Mouse (Mus musculus) limb, embryonic 14.5 days (tissue): Measurements from ENCODE around the gene 5730522E02Rik. TPM values are rescaled to one million over a fixed set of nuclear protein-coding genes. Genes with fewer than 3 reads are reported as not detected.

Source experiments
- ATAC-seq: fragments of 200-750 bp; cut with Nextera tagmentation; 2 replicates; pipeline ENCODE4 v1.8.0; 2017; ENCODE audit warnings: low read depth, moderate number of reproducible peaks, moderate TSS enrichment; ENCODE audit not compliant: low FRiP score
- DNase-seq: peaks from one replicate; pipeline ENCODE4 v3.0.0-alpha.2; 2015; ENCODE audit warnings: low spot score
- H3K27ac ChIP-seq: fragments of 300-500 bp; sonication (generic); replicated peaks from 2 replicates; pipeline ENCODE4 v1.5.1; 2014; ENCODE audit warnings: low read depth, mild to moderate bottlenecking, low read length, moderate library complexity, mixed read lengths
- H3K27me3 ChIP-seq: fragments of 300-500 bp; sonication (generic); 2 replicates; pipeline ENCODE4 v1.6.1; 2014; ENCODE audit warnings: low read length, mixed read lengths; ENCODE audit not compliant: control insufficient read depth, insufficient read depth
- H3K36me3 ChIP-seq: fragments of 300-500 bp; sonication (generic); 2 replicates; pipeline ENCODE4 v1.6.1; 2014; ENCODE audit warnings: mild to moderate bottlenecking, low read length, moderate library complexity, mixed read lengths; ENCODE audit not compliant: control insufficient read depth, insufficient read depth
- H3K4me1 ChIP-seq: fragments of 300-500 bp; sonication (generic); 2 replicates; pipeline ENCODE4 v1.6.1; 2014; ENCODE audit warnings: antibody characterized with exemption, low read length, mixed read lengths; ENCODE audit not compliant: control insufficient read depth, insufficient read depth
- H3K4me2 ChIP-seq: fragments of 300-500 bp; sonication (generic); replicated peaks from 2 replicates; pipeline ENCODE4 v1.6.1; 2014; ENCODE audit warnings: low read depth, mild to moderate bottlenecking, low read length, moderate library complexity; ENCODE audit not compliant: severe bottlenecking
- H3K4me3 ChIP-seq: fragments of 300-500 bp; sonication (generic); replicated peaks from 2 replicates; pipeline ENCODE4 v1.5.1; 2014; ENCODE audit warnings: low read length
- H3K9ac ChIP-seq: fragments of 300-500 bp; sonication (generic); 2 replicates; pipeline ENCODE4 v1.6.1; 2014; ENCODE audit warnings: mild to moderate bottlenecking, low read depth, low read length, moderate library complexity; ENCODE audit not compliant: severe bottlenecking
- H3K9me3 ChIP-seq: fragments of 300-500 bp; sonication (generic); 2 replicates; pipeline ENCODE4 v1.6.1; 2016; ENCODE audit warnings: low read length; ENCODE audit not compliant: control insufficient read depth
- POLR2A ChIP-seq: fragments of 200-500 bp; IDR thresholded peaks from 2 replicates; pipeline ENCODE4 v1.8.0; 2012; ENCODE audit warnings: inconsistent platforms, mild to moderate bottlenecking, moderate library complexity, borderline replicate concordance; ENCODE audit not compliant: insufficient read depth, insufficient read length; ENCODE audit errors: extremely low read depth
- WGBS: fragments of 180-500 bp; shearing (Covaris S2); extraction: QIAGEN DNeasy Blood & Tissue Kit; methylation state at CpG from one replicate; pipeline ENCODE4 v1.1.7; 2014; 5-methylcytosine and 5-hydroxymethylcytosine counted together
- polyA plus RNA-seq, 2 experiments: library from polyadenylated mRNA; depleted of rRNA in 1 of 2; stranded (reverse) in 1 of 2; unstranded in 1 of 2; fragments of >200 nt; fragmentation: Nextera tagmentation in 1 of 2; extraction: Ambion mirVana in 1 of 2; gene quantifications; 2 replicates each; pipeline versions ENCODE4 v1.2.1 to v1.2.3; 2012 to 2014

Gene 5730522E02Rik
- polyA plus RNA-seq, 2 experiments = 4.2 to 4.3 TPM

GRCm38 (mm10) chr11:25856629-25857568 is 353.7 kb downstream of the 5730522E02Rik start:
- Histone ChIP-seq H3K27me3 (no peaks in the 10 kb centered on the region), H3K4me2 (no peak overlapping the region), H3K4me3 (no peak overlapping the region), H3K36me3 (no peaks in the 10 kb centered on the region), H3K9ac (no peak overlapping the region), H3K27ac (no peak overlapping the region), H3K9me3 (no peaks in the 10 kb centered on the region), H3K4me1 (0 out of 2 replicates have a peak, but pooled peaks cover 4% of the 10 kb centered on the region)
- ATAC-seq (no peak), DNase-seq (no peak)
- WGBS = 48% methylated on average over 16 of the region's 16 CpGs
- TF ChIP-seq POLR2A = no peak

GRCm38 (mm10) chr11:25855794-25856193 is 354.8 kb downstream of the 5730522E02Rik start:
- TF ChIP-seq POLR2A = no peak
- Histone ChIP-seq H3K4me3 (no peak overlapping the region), H3K36me3 (no peaks in the 10 kb centered on the region), H3K4me2 (peak overlapping the region; percentile 15), H3K9me3 (no peaks in the 10 kb centered on the region), H3K27ac (no peak overlapping the region), H3K27me3 (no peaks in the 10 kb centered on the region), H3K4me1 (0 out of 2 replicates have a peak, but pooled peaks cover 4% of the 10 kb centered on the region), H3K9ac (no peak overlapping the region)
- ATAC-seq (no peak), DNase-seq (no peak)
- WGBS = 34% methylated on average over 9 of the region's 9 CpGs

- H3K9me3 ChIP-seq = no peaks in the 10 kb centered on the region
- H3K4me3 ChIP-seq = no peak overlapping the region
- H3K27ac ChIP-seq = no peak overlapping the region
- no peaks in the 10 kb centered on the region for H3K27me3 ChIP-seq
- no peak for TF ChIP-seq POLR2A
- WGBS = 85% methylated on average over 10 of the region's 10 CpGs
- ATAC-seq (no peak), DNase-seq (no peak)
- H3K36me3 ChIP-seq = no peaks in the 10 kb centered on the region
- no peak overlapping the region for H3K9ac ChIP-seq
- H3K4me2 ChIP-seq = no peak overlapping the region
- H3K4me1 ChIP-seq = 0 out of 2 replicates have a peak, but pooled peaks cover 4% of the 10 kb centered on the region
Observed at GRCm38 (mm10) chr11:25854216-25854615, 356.3 kb downstream of the 5730522E02Rik start.

- 0 out of 2 replicates have a peak, but pooled peaks cover 4% of the 10 kb centered on the region for H3K4me1 ChIP-seq
- no peaks in the 10 kb centered on the region for H3K36me3 ChIP-seq
- H3K4me2 ChIP-seq = no peak overlapping the region
- no peaks in the 10 kb centered on the region for H3K27me3 ChIP-seq
- no peak overlapping the region for H3K27ac ChIP-seq
- TF ChIP-seq POLR2A = no peak
- 48% methylated on average over 5 of the region's 5 CpGs for WGBS
- no peak overlapping the region for H3K4me3 ChIP-seq
- no peak overlapping the region for H3K9ac ChIP-seq
- H3K9me3 ChIP-seq = no peaks in the 10 kb centered on the region
- DNase-seq (no peak), ATAC-seq (no peak)
Observed at GRCm38 (mm10) chr11:25853032-25853431, 357.5 kb downstream of the 5730522E02Rik start.

GRCm38 (mm10) chr11:25848824-25849644 is 361.5 kb downstream of the 5730522E02Rik start:
- Histone ChIP-seq H3K4me1 (no peaks in the 10 kb centered on the region), H3K4me3 (no peak overlapping the region), H3K27me3 (no peaks in the 10 kb centered on the region), H3K9me3 (no peaks in the 10 kb centered on the region), H3K4me2 (no peak overlapping the region; the same call in 1 of the 2 replicates), H3K27ac (no peak overlapping the region), H3K9ac (no peak overlapping the region), H3K36me3 (no peaks in the 10 kb centered on the region)
- 59% methylated on average over 14 of the region's 14 CpGs for WGBS
- no peak for TF ChIP-seq POLR2A
- no peak for DNase-seq
- ATAC-seq = no peak
